Mouse (Mus musculus) adrenal gland (tissue): ENCODE results near the gene Rhbg.

Source experiments
- intact Hi-C: fragments of 180-260 bp; cut with DNase I; formaldehyde crosslinking; loops from one replicate; pipeline ENCODE4 v1.15.1; 2025

Gene Rhbg

DNA sequence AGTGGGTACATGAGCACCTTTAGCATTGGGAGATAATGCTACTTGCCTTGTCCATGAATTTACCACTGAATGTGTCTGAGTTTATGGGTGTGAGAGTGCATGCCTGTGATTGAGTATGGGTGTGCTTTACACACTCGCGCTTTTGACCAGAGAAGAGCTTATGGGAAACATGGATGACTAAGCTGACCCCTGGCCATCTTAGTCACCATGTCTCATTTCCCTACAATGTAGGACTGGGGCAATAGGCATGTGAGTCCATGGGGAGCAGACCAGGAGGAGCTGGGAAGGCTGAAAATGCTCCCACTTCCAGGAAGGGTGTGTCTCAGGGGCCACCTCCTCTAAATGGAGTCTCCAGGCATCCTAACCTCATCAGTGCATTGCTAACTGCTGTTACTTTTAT, 44.4 kb downstream of the Rhbg start:
- intact Hi-C loops, result no loop called here

DNA sequence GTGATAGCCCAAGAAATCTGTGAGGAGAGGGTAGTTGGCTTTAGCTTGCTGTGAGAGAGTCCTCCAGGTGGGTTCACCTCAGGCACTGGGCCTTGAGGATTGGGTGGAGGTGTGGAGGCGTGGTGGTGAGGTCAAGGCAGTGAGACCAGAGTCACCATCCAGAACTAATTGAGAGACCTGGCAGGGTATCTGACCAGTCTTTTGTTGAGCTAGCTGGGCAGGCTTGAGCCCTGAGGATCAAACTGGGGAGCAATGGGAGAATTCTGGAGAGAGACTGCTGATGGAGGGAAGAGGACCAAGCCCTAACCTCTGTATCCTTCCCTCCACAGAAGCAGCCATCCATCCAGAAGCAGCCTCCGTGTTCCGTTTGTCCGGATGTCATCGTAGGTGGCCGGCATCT, 45.2 kb downstream of the Rhbg start:
- intact Hi-C loops, result no loop called here

DNA sequence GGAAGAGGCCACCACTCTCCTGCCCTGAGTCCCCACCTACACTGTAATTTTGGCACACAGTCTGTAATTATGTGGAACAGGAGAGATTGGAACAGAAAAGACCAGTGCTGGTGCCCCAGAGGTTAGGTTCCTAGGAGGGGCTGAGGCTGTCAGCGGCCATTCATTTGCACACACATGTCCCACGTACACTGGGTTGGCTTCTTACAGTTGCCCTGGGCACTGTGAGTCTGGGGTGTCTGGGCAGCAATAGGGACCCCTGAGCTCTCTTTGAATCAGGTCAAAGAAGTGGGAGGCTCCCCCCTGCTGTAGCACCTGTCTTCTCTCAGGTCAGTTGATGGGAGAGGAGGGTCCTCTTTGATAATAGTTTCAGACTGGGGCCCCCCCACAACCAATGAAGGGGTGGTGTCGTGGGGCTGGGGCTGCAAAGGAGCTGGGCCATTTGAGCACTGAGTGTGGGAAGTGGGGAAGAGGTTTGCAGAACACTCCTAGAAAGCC, 46.2 kb downstream of the Rhbg start:
- intact Hi-C loops, result no loop called here

DNA sequence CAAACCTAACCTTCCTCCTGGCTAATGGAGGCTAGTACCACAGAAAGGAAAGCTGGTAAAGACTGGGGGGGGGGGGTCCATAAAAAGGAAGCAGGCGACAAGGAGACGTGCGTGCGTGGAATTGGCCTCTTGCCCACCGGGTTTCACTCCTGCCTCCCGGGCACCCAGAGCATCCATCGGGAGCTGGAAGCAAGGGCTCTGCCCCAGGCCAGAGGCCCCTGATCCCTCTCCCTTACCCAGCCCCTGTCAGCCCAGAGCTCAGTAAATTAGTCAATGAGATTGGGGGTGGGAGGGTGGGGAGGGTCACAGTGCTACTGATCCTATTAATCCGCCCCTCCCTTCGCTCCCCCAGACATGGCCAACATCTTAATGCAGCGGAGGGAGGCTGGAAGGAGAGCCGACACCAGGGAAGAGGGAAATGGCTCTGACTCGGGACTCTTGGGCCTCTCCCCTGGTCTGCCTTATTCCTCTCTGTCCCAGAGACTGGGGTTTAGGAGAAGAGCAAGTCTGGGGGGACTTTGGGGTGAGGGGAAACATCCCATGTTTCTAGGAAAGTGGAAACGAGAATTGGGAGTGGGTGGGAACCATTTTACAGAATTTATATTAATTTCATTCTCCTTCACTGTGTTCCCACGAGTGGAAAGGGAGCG, 46.9 kb downstream of the Rhbg start:
- intact Hi-C loops, result no loop called here

DNA sequence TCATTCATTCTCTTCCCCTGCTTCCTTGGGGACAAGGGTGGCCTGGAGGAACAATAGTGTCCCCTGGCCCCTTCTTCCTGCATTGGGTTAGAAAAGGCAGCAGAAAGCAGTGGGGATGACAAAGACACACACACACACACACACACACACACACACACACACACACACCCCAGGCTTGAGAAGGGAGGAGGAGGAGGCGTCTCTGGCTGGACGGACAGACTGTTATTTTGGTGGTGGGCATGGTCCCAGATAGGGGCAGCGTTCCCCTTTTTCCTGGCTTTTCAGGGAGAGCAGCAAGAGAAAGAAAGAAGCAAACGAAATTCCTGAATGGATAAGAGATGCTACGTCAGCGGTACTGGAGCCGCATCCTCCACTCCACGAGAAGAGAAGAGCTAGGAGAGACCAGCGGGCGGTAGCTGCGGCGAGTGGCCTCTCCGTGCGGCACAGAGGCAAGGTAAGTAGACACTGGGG, 47.6 kb downstream of the Rhbg start:
- intact Hi-C loops, result no loop called here

DNA sequence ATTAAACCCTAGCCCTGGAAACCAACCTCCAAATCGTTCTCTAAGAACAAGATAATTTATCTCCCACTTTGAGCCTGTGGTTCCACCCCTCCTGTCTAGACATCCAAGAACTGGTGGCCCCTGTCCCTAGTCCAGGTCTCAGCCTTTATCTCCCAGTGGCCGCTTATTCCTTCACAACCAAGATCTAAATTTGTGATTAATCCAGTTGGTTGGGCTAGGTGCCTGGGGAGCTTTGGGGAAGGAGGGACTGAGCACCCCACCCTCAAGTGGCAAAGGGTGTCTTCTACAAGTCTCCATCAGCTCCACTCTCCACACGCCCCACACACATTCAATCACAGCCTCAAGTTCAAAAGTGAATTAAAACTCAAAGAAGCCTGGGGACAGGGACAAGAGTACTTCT, 48.0 kb downstream of the Rhbg start:
- intact Hi-C loops, result no loop called here

DNA sequence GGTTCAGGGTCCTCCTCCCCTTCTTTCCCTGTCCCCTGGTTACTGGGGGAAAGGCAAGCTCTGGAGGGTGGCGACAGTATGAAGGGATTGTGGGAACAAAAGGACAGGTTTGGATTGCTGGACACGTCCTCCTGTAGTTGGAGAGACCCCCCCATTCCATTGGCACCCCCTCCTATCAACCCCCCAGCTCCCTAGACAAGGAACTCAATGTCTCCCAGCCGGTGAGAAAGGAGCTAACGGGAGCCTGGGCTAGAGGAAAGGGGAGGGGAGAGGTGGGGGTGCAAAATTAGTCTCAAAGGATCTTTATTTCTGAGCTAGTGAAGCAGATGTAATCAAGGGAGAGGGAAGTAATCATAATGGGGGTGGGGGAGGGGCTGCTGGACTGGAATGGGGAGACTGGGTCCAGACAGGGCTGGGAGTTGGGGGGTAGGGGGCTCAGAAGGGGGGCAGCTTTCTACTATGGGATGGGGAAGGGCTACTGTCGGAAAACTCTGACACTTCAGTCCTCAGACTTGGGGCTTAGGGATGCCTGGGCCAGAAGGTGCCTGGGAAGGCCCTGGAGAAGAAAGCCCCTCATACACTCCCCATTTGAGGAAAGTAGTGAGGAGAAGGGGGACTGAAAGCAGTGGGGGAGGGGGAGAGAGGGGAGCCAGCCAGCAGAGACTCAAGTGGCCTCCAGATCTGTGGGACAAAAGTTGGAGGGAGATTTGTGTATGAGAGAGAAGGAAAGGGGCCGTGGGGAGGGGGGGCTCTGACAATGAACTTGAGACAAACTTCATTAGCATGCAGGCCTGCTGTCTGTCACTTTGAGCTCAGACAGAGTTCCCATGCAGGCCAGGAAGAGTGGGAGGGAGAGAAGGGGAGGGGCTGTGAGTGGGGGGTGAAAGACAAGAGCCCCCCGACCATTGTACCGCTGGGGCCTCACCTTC, 48.7 kb downstream of the Rhbg start:
- intact Hi-C loops, result no loop called here

DNA sequence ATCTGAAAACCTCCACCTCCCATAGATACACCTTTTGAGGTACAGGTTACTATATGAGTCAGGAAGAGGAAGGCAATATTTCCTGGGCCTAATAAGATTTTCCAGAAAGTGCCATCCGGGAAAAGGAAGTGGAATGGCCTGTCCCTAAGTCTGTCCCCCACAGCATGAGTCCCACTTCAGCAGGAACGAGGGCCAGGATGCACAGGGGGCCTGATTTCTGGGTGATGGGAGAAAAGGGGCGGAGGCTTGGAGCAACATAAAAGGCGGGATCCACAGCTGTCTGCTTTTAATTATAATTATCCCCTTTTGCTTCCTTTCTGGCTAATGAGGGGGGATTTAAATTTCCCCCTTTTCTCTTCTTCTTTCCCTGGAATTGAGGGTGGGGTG, 49.3 kb downstream of the Rhbg start:
- intact Hi-C loops, result no loop called here

DNA sequence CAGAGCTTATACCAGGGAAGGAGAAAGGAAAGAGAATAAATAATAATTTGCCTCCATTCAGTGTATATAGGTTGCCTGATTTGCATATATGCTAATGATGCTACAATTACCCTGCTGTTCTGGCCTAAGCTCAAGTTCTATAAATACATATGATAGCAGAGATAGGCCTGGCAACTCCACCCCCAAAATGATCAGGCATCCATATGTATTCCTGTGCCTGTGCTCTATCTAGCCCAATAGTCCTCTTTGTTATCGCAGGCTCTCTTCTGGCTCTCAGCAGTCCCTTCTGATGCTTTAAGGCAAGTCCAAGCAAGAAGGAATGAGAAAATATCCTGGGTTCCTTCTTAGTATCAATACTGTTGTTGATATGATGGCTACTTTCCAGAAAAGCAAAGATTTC, 49.8 kb downstream of the Rhbg start:
- intact Hi-C loops, result no loop called here

DNA sequence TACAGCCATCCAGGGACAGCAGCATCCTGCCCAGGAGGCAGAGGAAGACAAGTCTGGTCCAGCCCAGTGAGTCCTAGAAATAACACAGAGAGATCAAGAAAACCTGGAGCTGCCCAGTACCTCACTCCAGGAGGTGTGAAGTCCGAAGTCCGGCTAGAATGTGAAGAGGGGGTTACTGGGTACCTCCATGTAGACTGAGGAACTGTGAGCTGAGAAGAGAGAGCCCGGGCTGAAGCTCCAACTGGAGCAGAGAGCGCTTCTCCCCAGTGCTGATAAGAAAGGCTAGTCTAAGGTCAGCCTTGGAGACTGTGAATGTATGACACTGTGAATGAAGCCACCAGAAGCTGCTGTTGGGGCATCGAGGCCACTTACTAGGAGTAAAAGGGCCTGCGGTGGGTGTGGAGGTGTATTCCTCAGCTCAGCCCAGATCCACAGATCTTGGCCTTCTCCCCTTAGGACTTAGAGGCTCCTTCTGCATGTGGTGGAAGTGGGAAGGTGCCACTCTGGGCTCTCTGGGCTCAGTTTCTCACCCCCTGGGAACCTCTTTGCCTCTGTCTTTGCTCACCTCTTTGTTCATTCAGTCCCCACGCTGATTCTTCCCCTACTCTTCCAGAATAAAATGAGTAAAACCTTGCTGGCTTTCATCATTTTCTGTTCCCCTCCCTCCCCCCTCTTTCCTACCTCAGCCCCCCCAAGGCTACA, 50.4 kb downstream of the Rhbg start:
- intact Hi-C loops, result no loop called here

DNA sequence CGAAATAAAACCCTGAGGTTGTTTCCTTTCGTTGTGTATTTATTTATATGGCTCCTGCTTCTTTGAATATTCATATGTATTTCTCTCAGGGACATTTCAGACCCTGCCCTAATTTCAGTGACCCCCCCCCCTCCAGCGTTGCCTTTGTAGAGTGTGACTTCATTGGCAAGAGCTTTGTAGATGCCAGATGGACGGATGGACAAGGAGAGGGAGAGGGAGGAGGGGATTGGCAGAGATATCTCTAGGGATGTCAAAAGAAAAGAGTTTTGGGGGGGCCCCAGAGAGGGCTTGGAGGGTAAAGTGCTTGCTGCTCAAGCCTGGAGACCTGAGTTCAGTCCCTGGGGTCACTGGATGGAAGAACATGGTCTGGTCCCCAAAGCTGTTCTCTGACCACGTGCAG, 51.1 kb downstream of the Rhbg start:
- intact Hi-C loops, result no loop called here

DNA sequence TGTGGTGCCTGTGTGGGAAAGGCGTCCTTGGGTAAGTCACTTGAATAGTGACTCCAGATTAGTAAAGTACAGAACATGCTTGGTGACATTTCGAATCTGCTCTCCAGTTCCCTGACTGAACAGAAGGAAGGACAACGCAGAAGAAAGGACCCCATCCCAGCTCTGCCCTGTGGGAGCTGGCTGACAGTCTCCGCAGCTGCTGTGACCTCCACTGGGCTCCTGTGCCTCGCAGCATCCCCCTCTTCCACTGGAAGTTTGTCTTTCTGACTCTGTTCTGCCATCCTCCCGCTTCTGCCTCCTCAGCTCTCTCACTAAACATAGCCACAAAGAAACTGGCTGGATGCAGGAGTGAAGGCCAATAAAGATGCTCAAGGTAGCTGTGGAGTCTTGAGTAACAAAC, 51.5 kb downstream of the Rhbg start:
- intact Hi-C loops, result no loop called here

DNA sequence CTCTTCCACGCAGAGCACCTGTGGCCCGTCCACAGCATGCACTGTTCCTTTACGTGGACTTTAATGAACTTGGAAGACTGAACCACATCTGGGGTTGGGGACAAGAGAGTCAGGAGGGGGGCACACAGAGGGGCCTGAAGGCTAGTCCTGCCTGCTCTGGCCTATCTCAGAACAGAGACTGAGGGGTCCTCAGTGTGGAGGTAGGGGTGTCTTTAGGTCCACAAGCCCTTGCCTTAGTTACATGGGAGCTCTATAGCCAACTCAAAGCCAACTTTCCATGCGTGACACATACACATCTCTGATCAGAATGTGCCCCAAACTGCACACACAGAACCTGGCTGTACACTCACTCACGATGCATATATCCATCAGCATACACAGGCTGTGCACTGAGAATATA, 52.9 kb downstream of the Rhbg start:
- intact Hi-C loops, result no loop called here

DNA sequence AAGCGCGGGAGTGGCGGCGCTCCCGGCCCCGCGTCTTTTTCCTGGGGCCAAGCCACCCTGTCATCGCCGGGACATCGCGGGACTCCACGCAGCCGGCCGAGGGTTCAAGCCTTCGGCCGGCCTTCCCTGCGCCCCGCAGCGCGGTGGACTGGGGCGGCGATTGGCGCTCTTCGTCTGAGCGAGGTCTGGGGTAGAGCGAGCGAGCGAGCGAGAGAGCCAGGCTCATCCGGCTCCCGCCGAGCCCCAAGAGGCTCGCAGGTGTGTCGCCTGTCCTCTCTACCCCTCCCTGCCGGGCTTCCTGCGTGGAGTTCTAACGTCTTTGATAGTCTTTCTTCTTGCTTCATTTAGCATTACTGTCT, 53.6 kb downstream of the Rhbg start:
- intact Hi-C loops, result no loop called here

DNA sequence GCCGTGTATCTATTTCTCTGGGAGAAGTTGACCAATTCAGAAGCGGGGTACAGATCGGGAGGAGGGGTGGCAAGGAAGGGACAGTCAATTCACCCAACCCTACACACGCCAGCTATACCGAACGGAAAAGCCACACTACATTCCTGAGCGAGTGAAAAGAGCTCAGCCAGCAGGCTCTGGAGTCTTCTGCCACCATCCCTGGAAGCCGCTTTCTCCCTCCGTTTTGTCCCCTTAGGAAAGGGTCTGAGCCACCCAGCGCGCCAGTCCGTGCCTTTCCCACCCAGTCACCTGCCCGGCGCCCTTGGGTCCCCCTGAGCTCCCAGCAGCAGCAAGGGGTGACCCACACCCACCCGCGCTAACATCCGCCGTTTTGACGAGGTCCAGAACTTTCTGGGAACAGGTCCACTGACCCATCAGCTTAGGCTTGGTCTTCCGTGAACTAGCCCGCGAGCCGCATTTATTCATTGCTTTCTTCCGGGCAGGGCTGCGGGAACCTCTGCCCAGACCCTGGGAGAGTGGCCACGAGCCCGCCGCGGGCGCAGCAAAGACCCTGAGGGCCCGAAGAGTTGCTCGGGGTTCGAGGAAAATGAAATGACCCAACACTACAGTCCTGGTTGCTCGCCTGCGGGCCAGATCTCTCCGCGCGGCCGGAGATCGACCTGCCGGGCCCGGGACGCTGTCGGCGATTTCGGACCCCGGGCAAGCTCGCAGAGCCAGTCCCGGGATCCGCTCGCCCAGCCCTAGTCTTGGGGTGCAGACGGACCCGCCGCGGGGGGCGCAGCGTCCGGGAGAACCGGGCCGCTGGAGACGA, 54.1 kb downstream of the Rhbg start:
- intact Hi-C loops, result no loop called here

DNA sequence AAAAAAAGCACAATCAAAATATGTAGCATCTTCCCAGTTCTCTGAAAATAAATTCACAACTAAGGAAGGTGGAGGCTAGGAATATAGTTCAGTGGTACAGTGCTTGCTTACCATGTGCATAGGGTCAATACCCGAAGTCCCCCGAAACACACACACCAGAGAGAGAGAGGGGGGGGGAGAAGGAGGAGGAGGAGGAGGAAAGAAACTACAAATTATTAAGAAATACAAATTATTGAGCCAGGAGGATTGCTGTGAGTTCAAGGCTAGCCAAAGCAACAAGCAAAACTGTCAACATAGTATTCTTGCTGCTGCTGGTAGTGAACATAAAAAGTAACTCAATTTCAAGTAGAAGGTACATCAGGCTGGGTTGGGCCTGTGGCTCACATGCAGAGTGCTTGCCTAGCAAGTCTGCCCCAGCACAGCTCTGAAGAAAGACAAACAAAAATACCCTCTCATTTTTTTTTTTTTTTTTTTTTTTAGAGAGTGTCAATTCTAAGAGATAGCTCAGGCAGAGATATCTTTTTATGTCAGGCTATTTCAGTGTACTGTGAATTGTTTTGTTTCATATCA, 54.9 kb downstream of the Rhbg start:
- intact Hi-C loops, result no loop called here

DNA sequence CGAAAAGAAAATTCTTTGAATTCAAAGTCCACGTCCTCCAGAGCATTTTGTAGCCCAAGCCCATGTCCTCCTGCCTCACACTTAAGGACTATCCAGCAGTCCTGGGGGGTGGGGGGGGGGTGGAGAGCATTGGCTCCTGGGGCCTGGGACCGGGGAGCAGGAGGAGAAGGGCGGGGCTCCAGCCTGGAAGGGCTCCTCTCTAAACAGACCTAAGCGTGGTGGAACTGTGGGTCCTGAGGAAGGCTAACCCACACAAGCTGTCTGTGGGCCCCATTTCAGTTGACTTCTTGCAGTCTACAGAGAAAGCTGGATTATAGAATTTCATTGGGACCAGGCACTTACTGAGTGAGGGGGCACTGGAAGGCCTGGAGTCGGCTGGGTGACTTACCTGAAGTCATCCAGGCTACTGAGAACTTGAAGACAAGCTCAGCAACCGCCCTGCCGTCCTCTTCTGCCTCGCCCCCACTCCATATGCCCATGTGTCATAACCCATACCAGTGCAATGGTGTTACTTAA, 55.9 kb downstream of the Rhbg start:
- intact Hi-C loops, result no loop called here

DNA sequence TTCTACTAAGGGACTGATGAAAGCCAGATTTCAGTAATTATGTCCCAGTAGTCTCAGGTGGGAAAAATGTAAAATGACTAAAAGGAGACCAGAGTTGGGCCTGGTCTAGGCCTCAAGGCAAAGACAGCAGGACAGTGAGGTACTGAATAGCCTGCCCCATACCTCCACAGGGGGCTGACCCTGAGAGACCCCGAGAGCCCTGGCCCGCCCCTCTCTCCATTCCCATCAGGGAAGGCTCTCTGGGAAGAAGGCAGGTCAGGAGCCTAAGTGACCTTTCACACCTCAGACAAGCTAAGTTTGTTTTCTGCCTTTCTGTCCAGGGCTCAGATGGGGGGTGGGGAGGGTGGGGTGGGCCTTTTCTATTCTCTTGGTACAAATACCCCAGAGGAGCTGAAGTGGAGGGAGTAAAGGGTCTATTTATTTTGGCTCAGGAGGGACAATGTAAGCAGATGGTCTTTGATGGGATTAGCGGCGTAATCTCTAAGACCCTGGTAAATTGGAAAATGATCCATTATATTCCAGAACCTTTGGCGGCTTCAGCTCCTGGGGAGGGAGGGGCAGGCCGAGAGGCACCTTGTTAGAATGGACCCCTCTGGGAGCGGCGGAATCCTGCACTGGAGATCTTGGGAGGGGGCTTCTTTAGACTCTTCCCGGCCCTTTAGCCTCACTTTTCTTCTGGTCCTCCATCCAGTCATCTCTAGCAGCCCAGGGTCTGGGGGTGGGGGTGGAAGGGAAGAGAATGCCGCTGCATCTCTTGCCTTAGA, 56.6 kb downstream of the Rhbg start:
- intact Hi-C loops, result no loop called here
